Mouse (Mus musculus): Measurements from ENCODE around the gene Olfr1434.
"Not testable (repeated sequence)": the region's sequence is repeated elsewhere in the genome, so short reads cannot be mapped to it uniquely, and the experiment has no call there.

The Olfr1434 gene

DNA sequence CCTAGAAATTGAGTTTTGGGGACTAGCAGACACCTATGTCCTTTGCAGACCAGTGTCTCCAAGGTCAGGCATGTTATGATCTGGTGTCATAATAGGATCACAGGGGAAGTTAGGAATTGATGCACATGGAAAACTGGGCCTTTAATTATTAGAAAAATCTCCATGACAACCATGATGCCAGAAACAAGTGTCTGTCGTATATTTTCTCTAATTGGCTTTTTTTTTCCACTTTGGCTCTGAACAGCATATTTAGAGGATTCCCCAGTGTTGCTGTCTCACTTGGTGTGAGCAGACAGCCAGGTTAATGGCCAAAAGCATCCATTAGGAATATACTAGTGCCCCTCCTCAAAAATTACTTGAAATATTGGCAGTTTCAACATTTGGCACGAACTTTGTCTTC lies at the start of gene Olfr1434:
Gene Olfr1434, plus strand, starts transcription at position 301 of the 400 bp plus-strand sequence.
- no peak for DNase-seq (ENCODE audit: low read depth, low spot score)

DNA sequence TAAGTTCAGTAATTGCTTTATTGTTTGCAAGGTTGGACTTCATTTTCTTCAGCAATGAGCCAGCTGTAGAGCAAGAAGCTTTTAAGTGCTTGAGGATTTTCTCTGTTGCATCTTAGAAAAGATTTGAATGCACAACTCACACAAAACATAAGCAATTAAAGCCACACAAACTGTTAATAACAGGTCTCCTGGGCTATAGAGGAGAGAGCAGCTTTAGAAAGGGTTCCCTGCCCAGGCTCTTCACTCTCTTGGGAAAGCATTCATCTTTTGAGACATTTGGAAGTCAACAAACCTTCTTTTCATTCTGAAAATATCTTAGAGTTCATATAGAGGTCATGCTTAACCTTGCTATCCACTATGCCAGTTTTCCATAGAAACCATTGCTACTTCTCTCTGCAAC lies 47.2 kb upstream of the Olfr1434 start, which contains the start of gene Olfr1432:
Gene Olfr1432, minus strand, starts transcription at position 101 of the 400 bp plus-strand sequence.
- not testable (repeated sequence) for DNase-seq (ENCODE audit: low read depth, low spot score)

DNA sequence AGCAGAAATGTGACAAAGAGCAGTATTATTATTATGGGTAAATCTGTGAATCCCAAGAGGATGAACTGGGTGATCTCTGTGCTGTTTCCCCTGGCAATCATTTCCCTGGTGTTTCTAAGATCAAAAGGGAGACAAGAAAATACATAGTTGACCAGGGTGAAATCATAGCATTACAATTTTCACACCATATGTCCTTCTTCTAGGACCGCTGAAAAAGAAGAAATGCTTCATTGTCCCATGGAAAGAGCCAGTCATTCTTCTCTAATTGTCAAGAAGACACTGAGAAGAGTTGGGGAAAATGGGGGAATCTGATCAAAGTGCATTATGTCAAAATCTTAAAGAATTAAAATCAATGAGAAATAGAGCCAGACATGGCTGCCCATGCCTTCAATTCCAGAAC lies 38.1 kb upstream of the Olfr1434 start, which contains the start of gene Olfr262:
Gene Olfr262, minus strand, starts transcription at position 101 of the 400 bp plus-strand sequence.
- DNase-seq (ENCODE audit: low read depth, low spot score): no peak

DNA sequence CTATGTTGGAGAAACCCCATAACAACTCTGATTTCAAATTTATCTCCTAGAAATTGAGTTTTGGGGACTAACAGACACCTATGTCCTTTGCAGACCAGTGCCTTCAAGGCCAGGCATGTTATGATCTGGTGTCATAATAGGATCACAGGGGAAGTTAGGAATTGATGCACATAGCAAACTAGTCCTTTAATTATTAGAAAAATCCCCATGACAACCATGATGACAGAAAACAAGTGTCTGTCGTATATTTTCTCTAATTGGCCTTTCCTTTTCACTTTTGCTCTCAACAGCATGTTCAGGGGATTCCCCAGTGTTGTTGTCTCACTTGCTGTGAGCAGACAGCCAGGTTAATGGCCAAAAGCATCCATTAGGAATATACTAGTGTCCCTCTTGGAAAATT lies 18.9 kb upstream of the Olfr1434 start, which contains the start of gene Olfr235:
Gene Olfr235, plus strand, starts transcription at position 301 of the 400 bp plus-strand sequence.
- no peak for DNase-seq (ENCODE audit: low read depth, low spot score)

DNA sequence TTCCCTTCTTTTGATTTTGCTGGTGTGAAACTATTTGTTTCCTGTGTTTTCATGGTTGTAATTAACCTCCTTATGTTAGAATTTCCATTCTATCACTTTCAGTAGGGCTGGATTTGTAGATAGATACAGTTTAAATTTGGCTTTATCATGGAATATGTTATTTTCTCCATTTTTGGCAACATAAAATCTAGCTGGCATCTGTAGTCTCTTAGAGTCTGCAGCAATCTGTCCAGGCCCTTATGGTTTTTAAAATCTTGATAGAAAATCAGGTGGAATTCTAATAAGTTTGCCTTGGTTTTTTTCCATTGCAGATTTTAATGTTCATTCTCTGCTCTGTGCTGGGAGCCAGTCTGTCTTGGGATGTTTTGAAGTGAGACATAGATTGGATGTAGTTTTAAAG lies 13.3 kb downstream of the Olfr1434 start:
- no peak for DNase-seq (ENCODE audit: low read depth, low spot score)

DNA sequence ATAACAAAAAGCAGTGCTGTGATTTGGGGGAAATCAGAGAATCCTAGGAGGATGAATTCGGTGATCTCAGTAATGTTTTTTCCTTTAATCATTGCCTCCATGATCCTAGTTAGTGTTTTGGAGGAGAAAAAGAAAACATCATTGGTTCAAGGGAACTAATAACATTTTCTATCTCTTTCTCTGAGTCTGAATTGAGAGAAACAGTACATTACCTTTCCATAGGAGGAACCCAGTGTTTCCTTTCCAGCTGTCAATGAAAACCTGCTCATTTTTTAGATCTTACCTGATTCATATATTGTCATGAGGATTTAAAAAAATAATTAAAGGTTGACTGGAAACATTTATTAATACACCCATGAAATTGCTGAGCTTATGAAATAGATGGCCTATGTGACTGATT lies 19.4 kb downstream of the Olfr1434 start, which contains the start of gene Olfr1436:
Gene Olfr1436, minus strand, starts transcription at position 101 of the 400 bp plus-strand sequence.
- DNase-seq (ENCODE audit: low read depth, low spot score): not testable (repeated sequence)

DNA sequence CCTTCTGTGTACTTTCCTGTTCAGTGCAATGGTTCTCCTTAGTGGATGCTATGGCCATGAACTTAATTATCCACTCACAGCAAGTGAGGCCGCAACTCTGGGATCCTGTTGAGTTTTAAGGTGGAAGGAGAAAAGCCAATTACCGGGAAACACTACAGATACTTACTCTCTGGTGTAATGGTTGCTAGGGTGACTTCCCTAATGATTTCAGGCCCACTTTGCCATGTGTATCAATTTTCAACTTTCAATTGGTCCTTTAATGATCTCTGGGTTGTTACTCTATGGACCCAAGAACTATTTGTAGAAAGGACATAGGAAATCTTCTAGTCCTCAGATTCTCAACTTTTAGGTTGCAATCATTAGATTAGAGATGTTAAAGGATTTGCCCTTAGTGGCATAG lies 45.3 kb downstream of the Olfr1434 start, which contains the start of gene Olfr1437:
Gene Olfr1437, minus strand, starts transcription at position 101 of the 400 bp plus-strand sequence.
- no peak for DNase-seq (ENCODE audit: low read depth, low spot score)
